Mouse (Mus musculus) 3134 (cell line): ENCODE measurements at regions not wholly inside any gene's neighbourhood (a gene's known extent, or its start where the extent isn't known, plus 50 kb on each side); places are given as distances from the start of the nearest gene placed in this dataset.

ENCODE experiments used
- DNase-seq: peaks from one replicate; pipeline ENCODE4 v3.0.0-alpha.2; 2011; ENCODE audit warnings: low spot score; ENCODE audit not compliant: insufficient read length; ENCODE audit errors: extremely low read depth

GRCm38 (mm10) chr3:60310402-60310801, 162.2 kb upstream of the Mbnl1 start:
- DNase-seq, result no peak

GRCm38 (mm10) chr3:60311178-60311577, 161.5 kb upstream of the Mbnl1 start:
- no peak for DNase-seq

DNA sequence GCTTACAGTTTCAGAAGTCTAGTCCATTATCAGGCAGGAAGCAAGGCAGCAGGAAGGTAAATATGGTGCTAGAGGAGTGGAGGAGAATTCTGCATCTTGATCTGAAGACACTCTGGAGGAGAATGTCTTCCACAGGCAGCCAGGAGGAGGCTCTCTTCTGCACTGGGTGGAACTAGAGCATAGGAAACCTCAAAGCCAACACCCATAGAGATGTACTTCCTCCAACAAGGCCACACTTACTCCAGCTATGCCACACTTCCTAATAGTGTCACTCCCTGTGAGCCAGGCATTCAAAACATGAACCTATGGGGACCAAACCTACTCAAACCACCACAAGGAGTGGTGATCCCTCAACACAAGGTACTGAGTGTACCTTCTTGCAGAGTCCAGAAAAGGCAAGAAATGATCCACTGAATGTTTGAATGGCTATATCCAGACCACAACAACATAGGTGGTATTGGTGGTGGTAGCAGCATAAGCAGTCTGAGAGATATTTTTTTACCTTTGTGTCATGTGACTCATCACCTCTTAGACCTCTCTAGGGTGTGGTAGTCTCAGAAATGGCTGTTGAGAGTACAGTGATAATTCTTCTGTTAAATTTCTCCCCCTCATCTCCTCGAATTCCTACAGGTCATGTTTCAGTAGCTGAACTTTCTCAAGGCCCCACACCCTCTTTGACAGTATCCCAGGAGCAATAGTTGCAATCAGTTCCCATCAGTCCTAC, 152.3 kb upstream of the Mbnl1 start:
- DNase-seq, result no peak

DNA sequence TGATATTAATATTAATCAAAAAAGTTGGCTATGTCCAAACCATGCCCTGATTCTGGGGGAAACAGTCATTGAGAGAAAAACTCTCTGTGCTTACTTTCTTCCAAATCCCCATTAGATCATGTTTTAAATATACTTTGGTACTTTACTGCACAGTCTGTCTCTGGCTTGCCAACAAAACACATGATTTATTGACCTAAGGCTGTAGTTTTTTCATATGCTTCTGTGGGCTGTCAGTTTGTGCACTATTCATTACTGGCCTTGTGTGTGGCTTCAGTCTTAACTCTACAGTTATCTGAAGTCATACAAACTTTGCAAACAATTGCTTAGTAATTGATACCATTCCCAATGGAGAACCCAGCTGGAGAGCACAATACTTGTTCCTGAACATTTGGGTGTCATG, 149.1 kb upstream of the Mbnl1 start:
- no peak for DNase-seq

DNA sequence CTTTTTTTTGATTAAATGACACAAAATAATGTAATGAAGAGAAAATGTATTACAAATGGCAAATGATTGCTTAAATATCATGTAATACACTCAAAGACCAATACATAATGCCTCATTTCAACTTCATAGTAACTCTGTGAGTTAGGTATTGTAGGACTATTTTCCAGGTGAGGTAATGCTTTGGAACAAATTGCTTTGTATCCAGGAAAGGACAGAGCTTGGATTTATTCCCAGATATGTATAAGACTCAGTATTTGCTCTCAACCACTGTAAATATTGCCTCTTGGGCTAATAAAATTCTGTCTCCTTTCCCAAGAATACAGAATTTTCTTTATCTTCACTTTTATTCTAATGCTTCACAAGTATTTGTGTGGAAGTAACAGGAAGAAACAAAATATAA, 148.2 kb upstream of the Mbnl1 start:
- DNase-seq, result no peak

DNA sequence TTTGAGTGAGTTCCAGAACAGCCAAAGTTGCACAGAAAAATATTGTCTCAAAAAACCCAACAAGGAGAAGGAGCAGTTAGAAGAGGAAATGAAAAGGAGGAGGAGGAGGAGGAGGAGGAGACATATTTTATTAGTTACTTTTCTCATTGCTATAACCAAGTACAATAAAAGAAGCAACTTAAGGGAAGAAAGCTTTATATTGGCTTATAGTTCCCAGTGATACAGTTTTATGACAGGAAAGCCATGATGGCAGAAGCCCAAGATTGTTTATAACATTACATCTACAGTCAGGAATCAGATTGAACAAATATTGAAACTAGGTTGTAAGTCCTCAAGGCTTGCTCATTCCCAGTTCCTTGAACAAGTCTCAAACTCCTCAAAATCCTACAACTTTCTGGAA, 147.7 kb upstream of the Mbnl1 start:
- no peak for DNase-seq

DNA sequence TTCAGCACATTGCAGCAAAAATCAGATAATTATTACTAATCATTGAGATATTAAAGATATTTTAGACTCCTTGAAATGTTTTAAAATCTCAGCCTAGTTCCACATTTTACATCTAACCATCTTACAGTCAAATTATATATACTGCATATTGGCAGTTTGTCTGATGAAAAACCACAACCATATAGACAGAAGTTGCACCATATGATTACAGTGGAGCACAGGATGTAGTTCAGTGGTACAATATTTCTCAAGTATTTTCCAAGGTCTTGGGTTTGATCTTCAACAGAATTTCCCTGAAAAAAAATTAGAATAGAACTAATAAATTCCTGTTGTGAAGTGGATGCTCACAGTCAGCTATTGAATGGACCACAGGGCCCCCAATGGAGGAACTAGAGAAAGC, 140.2 kb upstream of the Mbnl1 start:
- no peak for DNase-seq

- DNase-seq, result no peak
These were observed 139.0 kb upstream of the Mbnl1 start for GRCm38 (mm10) chr3:60333669-60334068.

- DNase-seq, result no peak
These were observed 138.5 kb upstream of the Mbnl1 start for GRCm38 (mm10) chr3:60334133-60334532.

- DNase-seq, result peak; percentile 46
These were observed 126.2 kb upstream of the Mbnl1 start for GRCm38 (mm10) chr3:60346390-60346789.

GRCm38 (mm10) chr3:60347049-60347448, 125.6 kb upstream of the Mbnl1 start:
- no peak for DNase-seq

DNA sequence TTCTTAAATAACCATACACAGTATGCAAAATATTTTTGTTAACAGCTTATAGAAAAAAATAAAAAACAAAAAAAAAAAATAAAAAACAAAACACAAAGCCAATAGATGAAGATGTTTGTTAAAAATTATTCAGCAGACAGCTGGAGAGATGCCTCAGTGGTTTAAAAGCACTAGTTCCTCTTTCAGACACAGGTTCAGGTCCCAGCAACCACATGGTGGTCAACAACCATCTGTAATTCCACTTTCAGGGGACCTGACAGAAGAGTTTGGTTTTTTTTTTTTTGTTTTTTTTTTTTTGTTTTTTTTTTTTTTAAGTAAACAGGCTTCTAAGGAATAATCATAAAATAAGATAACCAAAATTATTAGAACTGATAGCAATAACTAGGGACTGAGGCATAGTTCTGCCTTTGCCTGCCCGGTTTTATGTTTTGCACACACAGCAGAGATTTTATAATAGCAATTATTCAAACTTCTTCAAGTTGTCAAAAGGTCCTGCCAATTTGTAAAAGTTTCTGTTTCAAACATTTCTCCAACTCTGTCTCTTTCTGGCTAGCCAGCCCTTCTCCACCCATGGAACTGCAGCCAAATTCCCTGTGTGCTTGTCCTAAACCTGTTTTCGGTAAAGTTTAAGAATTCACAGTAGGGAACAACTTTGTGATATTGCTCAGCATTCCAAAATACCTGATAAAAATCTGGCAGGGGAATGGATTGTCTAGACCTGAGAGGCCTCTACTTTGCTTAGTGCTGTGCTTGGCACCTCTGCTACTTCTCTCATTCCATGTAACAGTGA, 101.3 kb upstream of the Mbnl1 start:
- DNase-seq, result no peak

GRCm38 (mm10) chr3:60373662-60374061, 99.0 kb upstream of the Mbnl1 start:
- DNase-seq, result no peak

- DNase-seq, result no peak
These were observed 84.0 kb upstream of the Mbnl1 start for GRCm38 (mm10) chr3:60388593-60388992.

DNA sequence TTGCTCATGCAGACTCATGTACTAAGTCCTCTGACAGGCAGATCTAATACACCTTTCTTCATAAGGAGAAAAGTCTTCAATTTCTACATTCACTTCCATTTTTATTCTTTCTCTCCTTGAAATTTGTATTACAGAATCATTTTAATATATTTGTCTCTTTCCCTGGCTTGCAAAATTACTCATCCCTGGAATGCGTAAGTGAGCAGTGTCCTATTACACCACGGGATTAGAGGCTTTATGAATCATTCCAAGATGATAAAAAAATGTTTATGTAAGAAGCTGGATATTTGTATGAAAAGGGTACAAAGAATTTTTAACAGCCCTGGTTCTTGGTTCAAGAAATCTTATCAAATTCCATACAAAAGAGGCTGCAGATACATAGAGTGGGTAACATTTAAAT, 83.6 kb upstream of the Mbnl1 start:
- DNase-seq, result peak; percentile 46

- DNase-seq, result no peak
These were observed 77.3 kb upstream of the Mbnl1 start for GRCm38 (mm10) chr3:60395299-60395698.

DNA sequence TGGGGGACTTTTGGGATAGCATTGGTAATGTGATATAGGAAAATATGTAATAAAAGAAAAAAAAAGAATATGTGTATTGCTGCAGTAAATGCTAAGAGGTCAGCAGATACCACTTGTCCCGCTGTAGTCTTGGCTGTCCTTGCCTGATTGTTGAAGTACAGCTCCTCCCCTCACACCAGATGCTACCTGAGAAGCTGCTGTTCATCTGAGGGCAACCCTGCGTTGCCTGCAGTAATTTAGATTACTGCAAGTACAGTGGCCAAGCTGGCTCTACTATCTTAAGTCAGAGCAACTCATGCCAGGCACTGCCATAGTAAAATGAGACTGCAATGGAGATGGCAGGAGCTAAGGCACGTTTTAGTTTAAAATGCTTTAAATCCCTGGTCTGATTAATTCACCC, 75.7 kb upstream of the Mbnl1 start:
- DNase-seq, result no peak

DNA sequence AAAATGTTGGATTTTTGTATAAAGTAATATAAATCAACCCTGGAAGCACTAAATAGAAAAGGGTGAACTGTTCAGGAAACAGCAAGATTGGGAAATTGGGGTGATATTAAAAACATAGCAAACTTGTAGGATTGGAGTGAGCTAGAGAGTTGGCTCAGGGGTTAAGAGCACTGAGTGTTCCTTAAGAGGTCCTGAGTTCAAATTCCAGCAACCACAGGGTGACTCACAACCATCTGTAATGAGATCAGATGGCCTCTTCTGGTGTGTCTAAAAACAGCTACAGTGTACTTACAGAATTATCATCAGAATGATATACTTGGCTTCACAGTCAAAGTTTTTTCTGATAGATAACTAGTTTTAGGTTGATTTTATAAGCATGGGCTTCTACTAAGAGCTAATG, 73.8 kb upstream of the Mbnl1 start:
- DNase-seq, result peak; percentile 24

- no peak for DNase-seq
These were observed 70.3 kb upstream of the Mbnl1 start for GRCm38 (mm10) chr3:60402251-60402830.

- DNase-seq, result peak; percentile 19
These were observed 65.2 kb upstream of the Mbnl1 start for GRCm38 (mm10) chr3:60407426-60407825.

- no peak for DNase-seq
These were observed 64.7 kb upstream of the Mbnl1 start for GRCm38 (mm10) chr3:60407906-60408305.
